Mouse (Mus musculus): ENCODE results near the gene Wnt3a.

Wnt3a gene

DNA sequence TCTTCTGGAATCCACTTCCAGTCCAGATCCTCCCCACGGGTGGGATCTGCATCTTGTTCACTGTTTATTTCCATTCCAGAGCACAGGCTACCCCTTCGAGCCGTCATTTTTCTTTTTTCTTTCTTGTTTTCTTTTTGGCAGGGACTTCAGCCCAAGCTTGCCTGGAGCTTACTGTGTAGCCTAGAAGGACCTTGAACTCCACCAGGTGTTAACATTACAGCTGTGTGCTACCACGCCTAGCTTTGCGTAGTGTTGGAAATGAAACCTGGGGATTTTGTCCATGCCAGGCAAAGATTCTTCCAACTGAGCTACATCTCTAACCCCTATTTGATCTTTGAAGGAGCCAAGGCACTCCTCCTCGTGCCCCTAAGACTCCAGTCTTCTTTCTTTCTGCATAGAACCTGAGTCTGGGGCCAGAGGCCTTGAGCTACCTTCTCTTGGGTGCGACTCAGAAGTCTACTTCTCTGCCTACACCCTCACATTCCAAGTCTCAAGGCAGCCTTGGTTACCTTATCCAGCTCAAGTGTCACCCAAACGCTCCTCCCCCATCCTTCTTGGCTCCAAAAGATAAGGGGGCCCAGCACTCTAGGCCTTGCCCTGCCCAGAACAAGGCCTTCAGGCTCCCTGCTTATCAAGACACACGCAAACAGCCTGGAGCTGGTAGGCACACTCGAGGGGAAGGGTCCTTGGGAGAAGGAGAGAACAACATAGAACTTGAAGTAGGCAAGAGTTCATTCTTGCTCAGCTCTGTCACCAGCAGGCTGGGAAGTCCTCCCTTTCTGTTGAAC, 29.7 kb downstream of the Wnt3a start:
- DNase-seq: no peak

DNA sequence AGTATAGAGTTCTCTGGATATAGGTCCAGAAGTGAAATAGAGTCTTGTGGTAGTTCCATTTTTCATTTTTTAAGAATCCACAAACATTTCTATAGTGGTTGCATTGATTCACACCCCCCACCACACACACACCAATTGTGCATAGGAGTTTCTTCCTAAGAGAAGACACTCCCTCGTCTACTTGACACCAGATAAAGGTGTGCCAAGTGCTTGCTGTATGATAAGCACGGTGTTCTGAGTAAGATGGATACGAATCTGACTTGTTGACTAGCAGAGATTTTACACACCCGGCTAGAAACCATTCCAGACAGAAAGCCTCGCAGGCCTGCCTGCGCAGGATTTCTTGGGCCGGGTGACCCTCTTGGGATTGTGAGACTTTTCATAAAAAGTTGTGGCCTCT, 30.9 kb downstream of the Wnt3a start:
- DNase-seq: no peak

DNA sequence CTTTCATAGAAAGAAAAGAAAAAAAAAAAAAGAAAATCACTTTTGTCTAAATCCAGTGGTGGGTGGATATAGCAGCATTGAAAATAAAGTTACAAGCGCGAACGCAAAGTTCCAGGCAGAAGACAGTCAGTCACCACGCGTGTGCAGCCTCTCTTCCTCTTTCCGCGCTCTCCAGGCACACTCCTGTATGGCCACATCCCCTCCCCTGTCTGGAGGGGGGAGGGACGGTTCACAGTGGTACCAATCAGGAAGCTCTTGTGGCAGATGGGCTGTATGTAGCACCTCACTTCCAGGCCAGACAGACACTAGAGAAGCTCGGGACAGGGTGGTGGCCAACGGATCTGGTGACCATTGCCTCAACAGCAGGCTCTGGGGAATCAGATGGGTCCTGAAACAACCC, 42.5 kb downstream of the Wnt3a start:
- DNase-seq: peak; percentile 70

DNA sequence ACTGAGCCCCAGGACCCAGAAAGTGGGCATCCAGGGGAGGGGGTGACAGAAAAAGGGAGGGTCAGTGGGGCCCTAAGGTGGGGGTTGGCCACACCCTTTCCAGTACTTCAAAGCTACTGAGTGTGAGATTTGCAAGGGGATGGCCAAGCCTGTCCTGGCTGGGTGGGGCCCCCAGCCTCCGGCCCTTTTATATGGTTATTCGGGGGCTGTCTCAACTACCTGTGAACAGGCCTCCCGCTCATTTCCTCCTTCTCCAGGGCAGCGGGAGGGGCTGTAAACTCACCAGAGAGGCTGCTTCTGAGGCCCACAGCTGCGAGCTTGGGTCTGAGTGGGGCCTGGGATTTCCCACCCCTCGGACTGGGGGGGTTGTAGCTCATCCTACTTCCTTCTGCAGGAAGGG, 46.7 kb downstream of the Wnt3a start:
- DNase-seq: no peak

DNA sequence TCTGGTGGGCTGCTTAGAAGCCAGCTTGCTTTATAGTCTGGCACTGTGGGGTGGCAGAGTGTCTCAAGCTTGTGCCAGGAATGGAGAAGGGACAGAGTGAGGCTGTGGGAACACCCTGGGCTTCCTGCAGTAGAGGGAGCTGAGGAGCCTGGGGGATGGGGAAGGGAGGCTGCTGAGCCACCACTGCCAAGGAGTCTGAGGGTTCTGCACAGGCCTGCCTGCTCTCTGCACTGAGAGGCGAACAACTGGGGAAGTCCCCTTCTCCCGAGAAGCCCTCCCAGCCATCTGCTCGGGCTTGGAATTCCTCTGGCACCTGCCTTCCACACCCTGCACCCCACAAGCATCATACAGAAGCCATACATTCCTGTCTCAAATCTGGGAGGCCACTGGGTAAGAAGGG, 48.7 kb downstream of the Wnt3a start:
- no peak for DNase-seq

DNA sequence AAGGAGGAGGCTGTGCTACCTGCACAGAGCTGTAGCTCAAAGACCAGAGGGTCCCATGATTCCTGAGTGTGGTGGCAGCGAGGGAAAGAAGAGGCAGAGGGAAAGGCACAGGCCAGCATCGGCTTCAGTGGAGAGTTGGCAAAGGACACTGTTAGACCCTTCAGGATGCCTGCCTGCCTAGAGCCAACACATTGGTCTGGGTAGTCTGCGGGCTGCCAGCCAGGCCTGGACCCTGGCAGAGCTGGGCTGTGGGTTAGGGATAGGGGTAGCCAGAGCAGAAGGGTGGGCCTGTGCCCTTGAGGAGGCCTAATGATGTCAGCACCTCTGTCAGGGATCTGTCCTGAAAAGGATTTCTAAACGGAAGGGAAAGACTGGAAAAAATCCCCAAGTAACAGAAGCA, 50.8 kb downstream of the Wnt3a start:
- DNase-seq: no peak

DNA sequence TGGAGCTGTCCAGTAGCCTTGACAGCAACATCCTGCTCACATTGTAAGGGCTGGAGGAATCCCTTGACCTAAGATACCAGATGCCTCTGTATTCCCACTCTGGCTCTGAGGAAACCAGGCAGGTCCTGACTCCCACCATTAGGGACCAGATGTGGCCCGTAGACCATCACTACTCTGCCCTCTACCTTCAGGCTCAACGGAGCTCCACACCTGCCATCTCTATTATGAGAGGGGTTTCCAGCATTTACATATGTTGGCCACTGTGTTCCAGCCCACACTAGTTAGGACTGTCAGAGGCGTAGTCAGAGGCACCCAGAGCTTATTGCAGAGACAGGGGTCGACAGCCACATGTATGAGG, 51.1 kb downstream of the Wnt3a start:
- no peak for DNase-seq

DNA sequence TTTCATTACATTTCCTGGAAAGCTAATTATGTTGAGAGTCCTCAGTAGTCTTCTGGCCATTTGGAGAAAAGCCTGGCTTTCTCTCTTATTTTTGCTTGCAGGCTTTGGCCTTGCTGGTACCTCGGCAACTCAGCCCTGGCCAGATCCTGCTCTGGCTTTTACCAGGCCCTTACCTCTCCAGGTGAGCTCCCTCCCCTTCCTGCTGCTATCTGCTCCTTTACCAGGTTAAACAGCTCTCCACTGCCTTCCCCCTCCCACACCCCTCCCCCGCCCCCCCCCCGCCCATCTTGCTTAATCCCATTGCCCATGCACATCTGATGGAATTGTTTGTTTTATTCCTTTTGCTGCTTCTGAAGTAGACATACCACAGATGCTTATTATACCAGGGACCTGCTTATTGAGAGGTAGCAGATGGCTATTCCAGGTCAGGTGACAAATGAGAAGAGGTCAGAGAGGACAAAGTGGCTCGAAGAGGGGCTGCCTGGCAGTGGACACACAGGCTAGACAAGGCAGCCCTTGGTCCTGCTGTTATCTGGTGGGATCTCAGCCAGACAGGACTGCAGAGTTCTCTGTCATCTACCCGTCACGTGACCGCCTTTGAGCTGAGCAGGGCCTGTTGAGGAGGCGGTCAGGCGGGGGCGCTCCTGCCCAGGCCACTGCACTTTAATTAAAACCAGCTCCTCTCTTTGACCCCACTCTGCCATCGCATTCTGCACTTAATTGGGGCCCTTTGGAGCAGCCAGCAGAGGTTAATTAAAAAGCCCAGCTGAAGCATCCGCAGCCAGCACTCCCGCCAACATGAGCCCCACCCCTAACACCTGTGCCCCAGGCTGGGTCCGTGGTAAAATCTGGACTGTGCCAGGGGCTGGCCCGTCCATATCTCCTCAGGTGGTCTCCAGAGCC, 51.8 kb downstream of the Wnt3a start:
- peak; percentile 97 for DNase-seq

DNA sequence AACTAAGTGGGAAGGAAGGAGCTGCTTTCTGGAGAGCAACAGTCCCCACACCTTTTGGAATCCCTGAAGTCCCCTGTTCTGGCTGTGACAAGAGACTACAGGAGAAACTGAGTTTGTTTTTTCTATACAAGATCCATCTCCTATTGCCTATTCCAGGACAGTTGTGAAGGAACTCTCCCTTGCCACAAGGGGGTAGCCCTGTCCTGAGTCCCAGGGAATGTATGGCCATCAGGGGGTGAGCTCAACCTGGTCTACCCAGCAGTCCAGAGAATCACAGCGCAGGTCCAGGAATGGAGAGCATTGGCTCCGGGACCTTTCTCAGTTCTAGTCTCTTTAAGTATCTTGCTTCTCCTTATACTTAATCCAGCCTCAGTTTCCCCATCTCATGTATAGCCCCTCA, 57.8 kb downstream of the Wnt3a start:
- DNase-seq: no peak

DNA sequence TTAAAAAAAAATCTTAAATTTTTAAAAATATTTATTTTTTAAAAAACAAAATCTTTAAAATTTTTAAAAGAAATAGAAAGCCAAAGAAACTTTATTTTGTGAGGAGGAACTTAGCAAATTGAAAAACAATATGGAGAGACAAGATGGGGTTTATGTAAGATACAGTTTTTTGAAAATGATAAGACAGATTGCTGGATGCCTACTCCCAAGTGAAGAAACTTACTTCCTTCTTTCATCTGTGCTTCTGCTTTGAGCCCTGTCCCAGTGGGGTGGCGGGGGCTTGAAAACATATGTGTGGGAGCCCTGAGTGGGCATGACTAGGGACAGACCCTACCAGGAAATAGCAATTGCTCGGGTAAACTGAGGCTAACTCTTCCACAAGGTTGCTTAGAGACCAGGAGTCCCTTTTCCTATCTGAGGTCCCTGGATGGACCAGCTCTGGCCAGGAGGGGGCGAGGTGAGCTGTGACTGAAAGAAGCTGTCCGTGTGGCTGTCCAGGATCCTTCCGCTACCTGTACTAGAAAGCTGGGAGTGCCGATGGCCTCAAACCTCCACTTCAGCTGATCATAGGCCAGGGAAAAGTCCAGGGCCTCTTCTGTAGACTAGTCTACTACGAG, 60.3 kb downstream of the Wnt3a start:
- DNase-seq: peak; percentile 96

DNA sequence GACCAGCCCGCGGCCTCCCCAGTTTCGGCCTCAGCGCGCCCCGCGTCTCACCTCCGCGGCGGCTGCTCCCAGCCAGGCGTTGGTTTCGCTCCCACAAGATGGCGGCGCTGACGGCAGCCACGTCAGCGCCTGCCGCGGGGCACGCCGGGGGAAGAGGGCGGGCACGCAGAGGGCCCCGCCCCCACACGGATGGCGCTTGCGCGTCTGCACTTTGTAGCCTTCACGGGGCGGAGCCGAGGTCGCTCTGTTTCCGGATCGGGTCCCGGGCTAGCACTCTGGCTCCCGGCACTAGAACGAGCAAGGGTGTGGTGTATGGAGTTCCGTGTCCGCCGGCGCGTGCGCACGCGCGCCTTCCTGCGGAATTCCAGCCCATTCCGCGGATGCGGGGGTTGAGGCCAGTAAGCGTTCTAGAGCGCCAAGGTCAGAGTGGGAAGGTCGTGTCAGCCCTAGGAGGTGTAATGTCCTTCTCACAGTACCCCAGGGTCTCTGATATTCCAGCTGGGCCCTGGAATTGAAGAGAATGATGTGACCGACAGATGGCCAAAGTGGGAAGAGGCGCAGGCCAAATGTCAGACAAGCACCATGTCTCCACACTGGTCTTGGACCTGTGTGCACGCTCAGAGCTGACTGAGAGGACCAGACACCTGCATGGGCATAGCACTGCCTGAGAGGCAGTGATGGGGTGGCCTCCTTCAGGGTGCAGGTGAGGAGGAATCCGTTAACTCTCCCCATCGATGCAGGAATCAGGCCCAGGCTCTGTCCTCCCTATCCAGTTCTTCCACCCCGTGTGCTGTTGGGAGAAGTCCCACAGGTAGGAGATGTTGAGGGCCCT, 62.2 kb downstream of the Wnt3a start, which contains the start of gene Arf1:
Gene Arf1, minus strand, starts transcription at position 149 of the 832 bp plus-strand sequence.
- DNase-seq: peak; percentile 100

DNA sequence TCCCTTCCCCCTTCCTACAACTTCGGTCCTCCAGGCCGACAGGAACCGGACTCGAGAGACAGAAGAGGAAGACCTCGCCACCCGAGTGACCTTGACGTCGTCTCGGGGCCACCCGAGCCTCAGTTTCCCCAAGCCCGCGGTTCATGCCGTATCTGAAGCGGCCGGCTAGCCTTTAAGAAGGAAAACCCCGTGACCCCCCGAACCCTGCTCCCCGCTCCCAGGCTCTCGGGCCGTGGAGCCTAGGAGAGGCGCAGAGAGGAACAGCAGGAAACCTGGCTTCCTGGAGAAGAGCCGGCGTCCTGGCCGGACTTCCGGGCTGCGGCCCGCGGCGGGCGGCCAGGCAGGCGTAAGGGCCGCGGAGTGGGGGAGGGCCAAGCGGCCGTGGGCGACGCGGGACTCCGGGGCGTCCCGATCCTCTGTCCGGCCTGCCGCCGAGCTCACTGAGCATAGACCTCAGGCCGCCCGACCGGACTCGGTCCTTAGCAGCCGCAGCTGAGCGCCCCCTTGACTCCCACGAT, 62.9 kb downstream of the Wnt3a start:
- DNase-seq: no peak

DNA sequence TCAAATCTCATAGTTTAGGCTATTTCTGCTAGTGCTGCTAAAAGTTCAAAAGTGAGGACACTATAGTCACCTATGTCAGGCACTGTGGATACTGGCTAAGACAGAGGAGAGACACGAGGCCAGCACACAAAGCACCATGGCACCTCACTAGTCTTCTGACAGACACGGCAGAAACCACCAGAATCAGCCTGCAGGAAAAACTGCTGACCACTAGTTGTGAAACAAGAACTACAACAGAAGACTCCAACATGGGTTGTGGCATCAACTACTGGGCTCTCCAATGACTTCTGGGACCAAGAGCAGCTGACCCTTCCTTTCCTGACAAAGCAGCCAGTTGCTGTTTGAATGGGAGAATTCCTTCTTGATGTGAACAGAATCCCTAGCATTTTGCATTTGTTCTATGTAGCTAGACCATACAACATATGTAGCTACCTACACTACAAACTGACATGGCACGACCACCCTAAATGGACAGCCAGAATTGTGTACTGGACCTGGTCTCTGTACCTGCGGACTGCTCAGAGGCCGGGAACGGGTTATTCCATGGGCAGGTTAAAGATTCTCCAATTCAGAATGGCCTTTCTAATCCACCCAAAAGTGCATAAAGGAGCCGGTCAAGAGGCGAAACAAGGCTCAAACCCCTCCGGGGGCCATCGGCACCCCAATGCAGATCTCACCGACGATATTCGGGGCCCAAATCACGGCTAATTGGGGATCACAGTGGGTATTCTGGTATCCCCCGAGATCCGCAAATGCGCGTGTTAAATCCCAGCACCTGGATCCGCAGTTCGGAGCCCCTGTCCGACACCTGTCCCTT, 63.6 kb downstream of the Wnt3a start:
- DNase-seq: peak; percentile 94

DNA sequence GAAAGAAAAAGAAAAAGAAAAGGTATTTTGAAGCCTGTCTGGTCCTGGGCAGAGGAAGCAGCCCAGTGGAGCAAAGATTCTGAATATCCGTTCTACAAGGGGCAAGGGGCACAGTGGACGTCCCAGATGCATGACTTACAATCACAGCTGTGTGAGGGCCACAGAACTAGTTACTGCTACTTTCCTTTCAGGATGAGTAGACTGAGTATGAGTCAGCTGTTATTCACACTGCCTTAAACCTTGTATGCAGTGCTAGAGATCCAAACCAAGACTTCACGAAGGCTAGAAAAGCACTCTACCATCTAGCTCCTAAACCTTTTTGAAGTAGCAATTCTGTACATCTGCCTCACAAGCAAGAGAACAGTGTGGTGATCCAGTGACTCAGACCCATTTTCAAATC, 64.3 kb downstream of the Wnt3a start:
- DNase-seq: no peak

DNA sequence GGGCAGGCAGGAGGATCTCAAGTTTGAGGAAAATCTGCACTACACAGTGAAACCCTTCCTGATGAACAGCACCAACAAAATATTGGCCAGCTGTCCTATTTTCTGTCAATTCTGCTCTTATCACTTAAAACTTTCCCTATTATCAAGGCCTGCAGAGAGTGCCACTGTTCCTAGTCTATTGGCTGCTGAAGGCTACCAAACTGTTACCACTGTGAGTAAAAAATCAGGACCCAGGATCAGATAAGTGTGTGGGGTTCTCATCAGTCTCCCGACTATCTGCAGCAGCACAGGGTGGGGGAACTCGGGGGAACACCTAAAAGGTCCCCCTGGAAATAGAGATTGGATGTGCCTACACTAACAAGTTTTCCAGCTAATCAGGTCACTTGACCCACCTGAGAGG, 65.4 kb downstream of the Wnt3a start:
- no peak for DNase-seq

DNA sequence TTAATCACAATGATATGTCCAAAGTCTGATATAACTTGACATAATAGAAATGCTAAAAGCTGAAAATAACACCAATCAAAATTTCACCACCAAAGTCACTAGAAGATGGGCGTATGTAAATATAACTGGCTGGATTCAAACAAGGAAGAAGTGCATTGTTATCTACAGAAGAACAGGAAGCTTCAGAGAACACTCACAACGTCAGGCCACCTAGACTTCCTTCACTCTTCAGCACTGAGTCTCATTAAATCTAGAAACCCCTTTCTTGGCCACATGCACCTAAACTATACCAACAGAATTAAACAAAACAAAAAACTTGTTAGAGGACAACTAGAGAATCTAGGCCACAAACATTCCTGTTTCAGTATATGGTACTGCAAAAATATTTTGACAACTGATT, 66.1 kb downstream of the Wnt3a start:
- DNase-seq: no peak

DNA sequence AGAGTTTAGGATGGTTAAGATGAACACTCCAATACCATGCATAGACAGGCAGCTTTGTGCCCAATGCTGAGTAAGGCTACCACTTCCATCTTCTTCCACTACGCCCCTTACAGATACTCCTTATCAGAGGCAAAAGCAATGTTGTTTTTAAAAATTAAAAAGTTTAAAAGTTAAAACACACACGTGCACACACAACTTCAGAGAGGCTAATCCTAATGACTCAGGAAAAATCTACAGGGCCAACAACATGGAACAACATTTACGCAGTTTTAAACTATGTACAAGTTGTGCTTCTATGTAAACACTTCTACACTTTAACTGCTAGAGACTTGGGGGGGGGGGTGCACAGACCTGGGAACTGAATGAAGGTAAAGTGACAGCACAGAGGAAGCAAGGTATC, 66.5 kb downstream of the Wnt3a start:
- no peak for DNase-seq

DNA sequence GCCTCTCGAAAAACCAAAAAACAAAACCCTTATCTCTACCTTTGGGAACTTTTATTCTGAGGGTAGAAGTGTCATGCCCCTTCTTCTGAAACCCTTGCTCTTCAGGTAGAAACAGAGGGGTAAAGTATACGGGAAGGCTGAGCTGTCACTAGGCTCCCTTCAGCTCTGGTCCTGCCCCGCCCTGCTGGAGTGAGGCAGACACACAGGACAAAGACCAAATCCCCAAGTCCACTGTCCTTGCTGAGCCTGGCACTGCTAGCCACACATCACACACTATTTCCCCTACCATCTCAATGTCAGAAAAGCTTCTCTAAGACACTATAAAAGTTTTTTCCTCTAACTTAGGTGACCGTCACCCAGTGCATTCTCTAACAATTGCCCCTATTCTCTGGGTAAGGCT, 68.2 kb downstream of the Wnt3a start:
- DNase-seq: no peak

DNA sequence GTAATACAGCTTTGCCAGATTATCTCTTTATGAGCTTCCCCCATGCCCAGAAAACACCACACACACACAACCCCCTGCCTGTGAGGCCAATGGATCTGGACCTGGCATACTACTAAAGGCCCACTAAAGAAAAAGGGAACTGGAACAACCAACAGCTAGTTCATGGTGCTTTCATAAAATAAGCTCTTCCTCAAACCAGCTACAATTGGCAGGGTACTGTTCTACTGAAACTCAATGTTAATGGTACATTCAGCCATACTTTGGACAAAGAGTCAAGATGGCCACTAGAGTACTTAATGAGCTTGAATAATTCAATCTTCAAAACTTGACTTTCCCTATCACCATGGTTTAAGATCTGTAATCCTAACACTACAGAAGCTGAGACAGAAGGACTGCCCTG, 68.9 kb downstream of the Wnt3a start:
- no peak for DNase-seq

DNA sequence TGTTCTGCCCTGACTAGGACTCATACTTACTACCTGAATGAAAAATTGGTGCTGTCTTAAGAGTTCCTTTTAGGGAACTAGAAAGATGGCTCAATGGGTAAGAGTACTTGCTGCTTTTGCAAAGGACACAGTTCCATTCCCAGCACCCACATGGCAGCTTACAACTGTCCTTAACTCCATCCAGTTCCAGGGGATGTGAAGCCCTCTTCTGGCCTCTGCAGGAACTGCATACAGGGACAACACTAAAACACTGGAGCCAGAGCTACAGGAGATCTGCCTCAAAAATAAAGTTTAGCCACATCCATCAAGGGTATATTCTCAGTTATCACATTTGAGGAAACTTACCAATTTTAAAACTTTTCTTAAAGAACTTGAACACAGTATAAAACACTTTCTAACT, 71.5 kb downstream of the Wnt3a start:
- DNase-seq: no peak

DNA sequence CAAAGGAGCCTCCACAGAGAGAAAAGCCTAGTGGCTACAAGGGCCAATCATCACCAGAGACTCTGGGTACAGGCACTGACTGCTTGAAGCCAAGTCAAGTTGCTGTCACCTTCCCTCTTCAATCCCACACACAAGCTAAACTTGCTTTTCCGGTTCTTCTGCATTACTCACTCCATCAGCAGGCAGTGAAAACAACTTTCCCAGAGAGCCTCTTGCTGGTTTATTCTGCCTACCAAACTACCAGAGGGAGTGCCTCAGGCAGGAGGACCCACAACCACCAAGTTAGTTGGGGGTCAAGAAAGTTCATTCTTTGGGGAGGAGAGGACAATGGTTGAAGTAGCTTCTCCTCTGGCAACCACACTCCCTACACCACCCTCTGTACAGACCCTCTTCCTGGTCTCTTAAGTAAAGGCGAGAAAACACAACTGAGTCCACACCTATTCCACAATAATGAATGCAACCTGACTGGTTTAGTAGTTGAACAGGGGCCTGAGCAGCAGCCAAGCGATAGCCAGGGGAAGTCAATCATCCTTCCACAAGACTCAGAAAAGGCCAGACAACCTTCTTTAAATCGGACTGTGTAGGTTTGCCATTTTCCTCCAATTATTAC, 72.1 kb downstream of the Wnt3a start:
- DNase-seq: no peak

Measured in heart, adult 11 months (tissue).